Mouse (Mus musculus): Measurements from ENCODE around the gene Rnf183. TPM values are rescaled to one million over a fixed set of nuclear protein-coding genes. Genes with fewer than 3 reads are reported as not detected.
"Not testable (repeated sequence)": the region's sequence is repeated elsewhere in the genome, so short reads cannot be mapped to it uniquely, and the experiment has no call there.

The Rnf183 gene
- polyA plus RNA-seq (2015; fragmentation: Nextera tagmentation; extraction: Ambion mirVana): not detected in 2 replicates

DNA sequence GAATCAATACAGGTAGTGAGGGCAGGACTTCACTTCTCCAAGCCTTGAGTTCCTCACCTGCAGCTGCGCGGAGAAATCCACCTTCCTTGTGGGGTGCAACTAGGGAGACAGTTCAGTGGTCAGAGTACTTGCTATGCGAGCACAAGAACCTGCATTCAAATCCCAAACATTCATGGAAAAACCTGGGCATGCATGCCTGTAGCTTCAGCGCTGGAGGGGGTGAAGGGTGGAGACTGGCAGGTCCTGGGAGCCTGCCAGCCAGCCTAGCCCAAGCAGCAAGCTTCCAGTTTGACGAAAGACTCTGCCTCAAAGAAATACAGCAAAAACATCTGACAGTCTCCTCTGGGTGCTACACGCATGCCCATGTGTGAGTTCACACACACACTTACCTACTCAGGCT, at the start of gene Rnf183:
Rnf183 (minus strand) TSS at position 172 of the 400 bp plus-strand sequence.
- no peaks in the 10 kb centered on the region for H3K36me3 ChIP-seq (ENCODE audit: control insufficient read depth, insufficient read depth, low read length)
- ATAC-seq: no peak
- no peaks in the 10 kb centered on the region for H3K27me3 ChIP-seq (replicated peaks; ENCODE audit: control insufficient read depth, insufficient read depth, low read length)
- no peak within 1 kb of the TSS for H3K4me2 ChIP-seq (ENCODE audit: low read depth, low read length)
- H3K9me3 ChIP-seq (ENCODE audit: control insufficient read depth, low read length): no peaks in the 10 kb centered on the region
- H3K4me1 ChIP-seq (ENCODE audit: control insufficient read depth, insufficient read depth, low read length): no peaks in the 10 kb centered on the region
- no peak within 1 kb of the TSS for H3K4me3 ChIP-seq (ENCODE audit: low read length)
- WGBS: 82% methylated on average over 6 of the region's 6 CpGs
- H3K27ac ChIP-seq (ENCODE audit: low read length): no peak within 1 kb of the TSS
- H3K9ac ChIP-seq (ENCODE audit: low read depth, low read length): no peak within 1 kb of the TSS

DNA sequence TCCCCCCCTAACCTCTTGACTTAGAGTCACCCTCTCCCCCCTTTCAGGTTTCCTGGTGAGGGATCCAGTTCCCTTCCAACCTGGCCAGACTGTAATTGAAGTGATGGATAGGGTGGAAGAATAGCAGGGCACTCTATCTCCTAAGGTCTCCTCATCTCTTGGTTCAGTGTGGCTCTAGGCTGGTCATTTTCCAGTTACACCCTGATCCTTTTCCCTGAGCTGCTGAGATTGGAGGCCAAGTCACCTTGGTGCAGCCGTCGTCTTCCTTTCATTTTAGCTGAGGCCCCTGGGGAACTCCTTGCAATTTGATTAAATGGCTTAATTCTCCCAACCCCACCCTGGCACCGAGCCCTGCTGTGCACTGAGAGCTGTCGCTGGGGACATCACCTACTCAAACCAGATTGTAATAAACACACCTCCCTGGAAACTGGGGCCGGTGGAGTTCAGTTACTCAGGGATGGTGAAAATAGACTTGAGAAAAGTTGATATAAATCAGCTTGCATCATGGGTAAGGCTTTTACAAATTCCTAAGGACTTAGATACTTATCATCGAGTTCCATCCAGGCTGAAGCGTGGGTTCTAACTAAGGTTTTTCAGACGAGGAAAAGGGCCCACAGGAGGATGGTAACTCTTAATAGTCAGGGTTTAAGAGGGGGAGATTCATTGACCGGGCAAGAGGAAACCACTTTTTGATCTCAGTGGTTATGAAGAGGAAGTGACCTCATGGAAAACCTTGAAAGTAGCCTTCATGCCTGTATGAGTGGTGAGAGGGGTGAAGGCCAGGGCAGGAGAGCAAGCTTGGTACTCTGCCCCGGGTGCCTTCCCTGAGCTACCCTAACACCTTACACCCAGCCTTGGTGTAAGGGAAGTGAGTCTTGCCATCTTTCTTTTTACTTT, 45.9 kb upstream of the Rnf183 start:
- no peaks in the 10 kb centered on the region for H3K27me3 ChIP-seq (replicated peaks; ENCODE audit: control insufficient read depth, insufficient read depth, low read length)
- H3K27ac ChIP-seq (ENCODE audit: low read length): peak overlapping the region; percentile 22; the same call in 1 of the 2 replicates
- no peaks in the 10 kb centered on the region for H3K36me3 ChIP-seq (ENCODE audit: control insufficient read depth, insufficient read depth, low read length)
- peak; percentile 2; the same call in 1 of the 2 replicates for ATAC-seq
- peak overlapping the region; percentile 52 for H3K4me3 ChIP-seq (ENCODE audit: low read length)
- H3K4me2 ChIP-seq (ENCODE audit: low read depth, low read length): peak overlapping the region; percentile 81
- H3K9me3 ChIP-seq (ENCODE audit: control insufficient read depth, low read length): no peaks in the 10 kb centered on the region
- WGBS: 28% methylated on average over 10 of the region's 10 CpGs
- H3K4me1 ChIP-seq (ENCODE audit: control insufficient read depth, insufficient read depth, low read length): peaks cover 3% of the 10 kb centered on the region; the same call in 1 of the 2 replicates
- peak overlapping the region; percentile 27; the same call in 1 of the 2 replicates for H3K9ac ChIP-seq (ENCODE audit: low read depth, low read length)

DNA sequence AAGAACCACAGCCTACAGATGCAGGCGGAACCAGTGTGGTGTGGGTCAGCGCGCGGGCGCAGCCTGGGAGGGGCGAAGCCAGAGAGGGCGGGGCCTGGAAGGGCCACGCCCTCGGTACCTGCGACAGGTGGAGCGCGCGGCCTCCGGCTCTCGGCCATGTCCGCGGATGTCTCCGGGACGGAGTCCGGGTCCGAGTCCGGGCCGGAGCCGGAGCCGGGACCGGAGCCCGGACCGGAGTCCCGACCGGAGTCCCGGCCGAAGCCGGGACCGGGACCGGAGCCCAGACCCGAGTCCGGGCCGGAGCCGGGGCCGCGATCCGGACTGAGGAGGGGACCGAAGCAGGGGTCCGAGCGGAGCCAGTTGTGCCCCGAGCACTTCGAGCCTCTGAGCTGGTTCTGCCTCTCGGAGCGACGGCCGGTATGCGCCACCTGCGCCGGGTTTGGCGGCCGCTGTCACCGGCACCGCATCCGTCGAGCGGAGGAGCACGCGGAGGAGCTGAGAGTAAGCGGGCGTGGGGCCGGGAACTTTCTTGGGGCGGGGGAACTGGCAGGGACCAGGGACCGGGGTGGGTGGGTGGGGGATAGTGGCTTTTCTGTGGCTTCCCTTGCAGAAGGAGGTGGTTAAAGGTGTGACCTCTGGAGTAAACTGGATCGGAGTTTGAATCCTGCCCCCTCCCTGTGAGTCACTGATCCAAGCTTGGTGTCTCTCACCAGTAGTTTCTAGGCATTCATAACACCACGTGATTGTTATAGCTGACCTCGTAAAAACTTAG, 45.1 kb upstream of the Rnf183 start, which contains the start of gene Bspry:
Bspry (plus strand) TSS at position 117 of the 772 bp plus-strand sequence.
- Histone ChIP-seq H3K27me3 (replicated peaks; ENCODE audit: control insufficient read depth, insufficient read depth, low read length) (no peaks in the 10 kb centered on the region), H3K36me3 (ENCODE audit: control insufficient read depth, insufficient read depth, low read length) (no peaks in the 10 kb centered on the region), H3K4me3 (ENCODE audit: low read length) (peak within 1 kb of the TSS; percentile 52), H3K9me3 (ENCODE audit: control insufficient read depth, low read length) (no peaks in the 10 kb centered on the region), H3K4me1 (ENCODE audit: control insufficient read depth, insufficient read depth, low read length) (peaks cover under 1% of the 10 kb centered on the region; the same call in 1 of the 2 replicates), H3K4me2 (ENCODE audit: low read depth, low read length) (peak within 1 kb of the TSS; percentile 81), H3K27ac (ENCODE audit: low read length) (peak within 1 kb of the TSS; percentile 22; the same call in 1 of the 2 replicates), H3K9ac (ENCODE audit: low read depth, low read length) (peak within 1 kb of the TSS; percentile 64)
- under 1% methylated on average over 71 of the region's 71 CpGs for WGBS
- ATAC-seq: peak; percentile 89

DNA sequence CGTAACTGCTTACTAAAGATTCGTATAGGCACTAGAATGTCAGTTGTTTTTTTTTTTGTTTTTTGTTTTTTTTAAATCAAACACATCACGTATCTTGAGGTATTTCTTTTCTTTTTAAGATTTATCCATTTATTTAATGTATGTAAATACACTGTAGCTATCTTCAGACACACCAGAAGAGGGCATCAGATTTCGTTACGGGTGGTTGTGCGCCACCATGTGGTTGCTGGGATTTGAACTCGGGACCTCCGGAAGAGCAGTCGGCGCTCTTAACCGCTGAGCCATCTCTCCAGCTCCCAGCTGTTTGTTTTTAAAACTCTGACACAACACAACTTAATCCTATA, 44.5 kb upstream of the Rnf183 start:
- 12% methylated on average over 11 of the region's 11 CpGs for WGBS
- Histone ChIP-seq H3K4me3 (ENCODE audit: low read length) (peak overlapping the region; percentile 52), H3K9ac (ENCODE audit: low read depth, low read length) (peak overlapping the region; percentile 64), H3K4me2 (ENCODE audit: low read depth, low read length) (peak overlapping the region; percentile 81)
- H3K27ac ChIP-seq (ENCODE audit: low read length); ATAC-seq; H3K36me3 ChIP-seq (ENCODE audit: control insufficient read depth, insufficient read depth, low read length); H3K9me3 ChIP-seq (ENCODE audit: control insufficient read depth, low read length); H3K27me3 ChIP-seq (replicated peaks; ENCODE audit: control insufficient read depth, insufficient read depth, low read length); H3K4me1 ChIP-seq (ENCODE audit: control insufficient read depth, insufficient read depth, low read length): not testable (repeated sequence)

DNA sequence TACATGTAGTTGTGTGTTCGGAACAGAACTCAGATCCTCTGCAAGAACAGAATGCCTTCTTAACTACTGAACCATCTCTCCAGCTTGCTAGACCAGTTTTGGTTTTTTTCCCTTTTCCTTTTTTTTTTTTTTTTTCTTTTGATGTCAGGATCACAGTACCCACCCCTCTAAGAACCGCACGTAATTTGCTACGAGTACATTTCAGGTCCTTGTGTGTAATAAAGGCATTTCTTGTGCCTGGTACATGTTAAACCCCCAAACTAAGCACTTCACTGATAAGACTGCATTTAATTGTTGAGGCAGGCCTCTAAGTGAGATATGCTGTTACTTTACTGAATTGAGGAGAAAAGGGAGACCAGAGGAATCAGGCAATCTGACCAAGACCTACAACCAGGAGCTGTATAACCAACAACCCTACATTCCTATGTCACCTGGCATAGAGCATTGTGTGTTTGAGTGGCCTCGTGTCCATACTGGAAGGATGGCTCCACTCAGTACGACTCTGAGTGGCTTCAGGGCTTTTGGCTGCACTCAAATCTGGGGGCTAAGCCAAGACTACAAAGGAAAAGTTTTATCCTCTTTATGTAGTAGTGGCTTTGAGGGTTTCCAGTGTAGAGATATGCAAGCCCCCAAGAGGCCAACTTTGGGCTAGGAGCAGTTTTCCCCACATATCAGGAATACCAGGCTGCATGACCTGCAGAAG, 42.6 kb upstream of the Rnf183 start:
- Histone ChIP-seq H3K9ac (ENCODE audit: low read depth, low read length) (no peak overlapping the region), H3K27me3 (replicated peaks; ENCODE audit: control insufficient read depth, insufficient read depth, low read length) (no peaks in the 10 kb centered on the region), H3K4me2 (ENCODE audit: low read depth, low read length) (no peak overlapping the region), H3K9me3 (ENCODE audit: control insufficient read depth, low read length) (no peaks in the 10 kb centered on the region), H3K4me1 (ENCODE audit: control insufficient read depth, insufficient read depth, low read length) (no peaks in the 10 kb centered on the region), H3K27ac (ENCODE audit: low read length) (peak overlapping the region; percentile 49; the same call in 1 of the 2 replicates), H3K4me3 (ENCODE audit: low read length) (no peak overlapping the region), H3K36me3 (ENCODE audit: control insufficient read depth, insufficient read depth, low read length) (no peaks in the 10 kb centered on the region)
- ATAC-seq: no peak
- WGBS: 57% methylated on average over 6 of the region's 6 CpGs

DNA sequence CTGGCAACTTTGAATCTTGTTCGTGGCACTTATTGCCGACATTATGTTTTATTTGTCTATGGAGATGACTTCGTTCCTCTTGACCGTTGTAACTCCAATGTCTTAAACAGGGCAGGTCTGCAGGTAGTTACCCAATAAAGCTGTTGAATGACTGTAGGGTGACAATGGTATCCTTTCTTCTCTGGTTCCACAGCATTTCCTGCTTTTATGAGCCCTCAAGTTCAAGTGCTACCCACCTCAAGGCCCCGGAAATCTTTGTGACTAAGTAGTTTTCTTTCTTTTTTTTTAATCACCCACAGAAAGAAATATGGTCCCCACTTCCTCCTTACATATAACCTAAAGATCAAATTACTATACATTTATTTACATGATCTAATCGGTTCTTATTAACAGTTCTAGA, 40.7 kb upstream of the Rnf183 start:
- no peaks in the 10 kb centered on the region for H3K9me3 ChIP-seq (ENCODE audit: control insufficient read depth, low read length)
- ATAC-seq: peak; percentile 36; the same call in 1 of the 2 replicates
- no peaks in the 10 kb centered on the region for H3K36me3 ChIP-seq (ENCODE audit: control insufficient read depth, insufficient read depth, low read length)
- H3K27ac ChIP-seq (ENCODE audit: low read length): peak overlapping the region; percentile 62
- 56% methylated on average over 6 of the region's 6 CpGs for WGBS
- H3K4me1 ChIP-seq (ENCODE audit: control insufficient read depth, insufficient read depth, low read length): no peaks in the 10 kb centered on the region
- no peak overlapping the region for H3K4me2 ChIP-seq (ENCODE audit: low read depth, low read length)
- H3K4me3 ChIP-seq (ENCODE audit: low read length): no peak overlapping the region
- no peak overlapping the region for H3K9ac ChIP-seq (ENCODE audit: low read depth, low read length)
- H3K27me3 ChIP-seq (replicated peaks; ENCODE audit: control insufficient read depth, insufficient read depth, low read length): no peaks in the 10 kb centered on the region

DNA sequence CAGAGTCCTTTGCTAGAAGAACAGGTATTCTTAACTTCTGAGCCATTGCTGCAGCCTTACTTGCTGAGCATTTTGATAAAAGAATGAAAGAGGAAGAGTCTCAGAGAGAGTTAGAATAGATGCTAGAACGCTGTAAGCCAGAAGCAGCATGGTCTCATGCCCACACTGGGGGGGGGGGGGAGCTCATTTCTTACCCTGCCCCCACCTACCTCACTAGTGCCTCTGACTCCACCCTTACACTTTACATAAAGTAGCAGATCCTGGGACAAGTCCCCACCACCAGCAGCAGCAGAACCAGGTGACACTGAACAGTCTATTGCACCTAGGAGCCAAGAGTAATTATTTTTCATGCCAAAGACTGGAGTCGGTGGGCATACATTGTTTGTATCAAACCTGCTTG, 40.1 kb upstream of the Rnf183 start:
- no peaks in the 10 kb centered on the region for H3K36me3 ChIP-seq (ENCODE audit: control insufficient read depth, insufficient read depth, low read length)
- WGBS: 65% methylated on average over 2 of the region's 2 CpGs
- H3K4me2 ChIP-seq (ENCODE audit: low read depth, low read length): no peak overlapping the region
- H3K27ac ChIP-seq (ENCODE audit: low read length): peak overlapping the region; percentile 62
- H3K4me1 ChIP-seq (ENCODE audit: control insufficient read depth, insufficient read depth, low read length): peaks cover 3% of the 10 kb centered on the region; the same call in 1 of the 2 replicates
- no peak overlapping the region for H3K4me3 ChIP-seq (ENCODE audit: low read length)
- H3K9me3 ChIP-seq (ENCODE audit: control insufficient read depth, low read length): no peaks in the 10 kb centered on the region
- no peak overlapping the region for H3K9ac ChIP-seq (ENCODE audit: low read depth, low read length)
- no peaks in the 10 kb centered on the region for H3K27me3 ChIP-seq (replicated peaks; ENCODE audit: control insufficient read depth, insufficient read depth, low read length)
- no peak for ATAC-seq

DNA sequence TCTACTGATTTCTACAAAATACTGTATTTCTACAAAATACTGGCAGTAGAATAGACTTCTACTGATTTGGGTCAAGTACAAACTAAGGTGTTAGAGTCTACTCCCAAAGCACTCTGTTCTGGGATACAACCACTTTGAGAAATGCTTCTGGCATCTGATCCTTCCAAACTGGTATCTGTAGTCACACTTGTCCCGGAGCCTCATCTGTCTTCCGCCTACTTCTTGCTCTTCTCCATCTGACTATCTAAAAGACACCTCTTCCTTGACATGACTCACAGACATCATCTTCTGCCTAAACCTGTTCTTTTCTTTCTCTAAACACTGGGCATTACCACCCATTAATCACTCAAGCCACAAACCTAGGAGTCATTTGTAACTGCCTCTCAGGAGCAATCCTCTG, 37.0 kb upstream of the Rnf183 start:
- H3K36me3 ChIP-seq (ENCODE audit: control insufficient read depth, insufficient read depth, low read length): no peaks in the 10 kb centered on the region
- 97% methylated on average over 2 of the region's 2 CpGs for WGBS
- H3K9me3 ChIP-seq (ENCODE audit: control insufficient read depth, low read length): 0 out of 2 replicates have a peak, but pooled peaks cover 4% of the 10 kb centered on the region
- no peak overlapping the region for H3K9ac ChIP-seq (ENCODE audit: low read depth, low read length)
- H3K4me1 ChIP-seq (ENCODE audit: control insufficient read depth, insufficient read depth, low read length): peaks cover 4% of the 10 kb centered on the region; the same call in 1 of the 2 replicates
- no peaks in the 10 kb centered on the region for H3K27me3 ChIP-seq (replicated peaks; ENCODE audit: control insufficient read depth, insufficient read depth, low read length)
- no peak for ATAC-seq
- no peak overlapping the region for H3K4me2 ChIP-seq (ENCODE audit: low read depth, low read length)
- H3K4me3 ChIP-seq (ENCODE audit: low read length): no peak overlapping the region
- no peak overlapping the region for H3K27ac ChIP-seq (ENCODE audit: low read length)
